In genomic region chr7:44385720-44386119, GRCm38 (mm10) we compare ENCODE assay signal across 8 mouse cellular contexts. TPM values are rescaled to one million over a fixed set of nuclear protein-coding genes. Genes with fewer than 3 reads are reported as not detected.
DNase-seq lines count a peak whose midpoint lies in the region; ATAC-seq and TF ChIP-seq lines count a peak whose summit lies in the region.

1700008O03Rik (minus strand) TSS chr7:44385820.

- H3K27me3 ChIP-seq in spleen, adult 2 months (ENCODE audit: control insufficient read depth, insufficient read depth, low read length), result peaks cover 5% of the 10 kb centered on the region; the same call in 1 of the 2 replicates
- H3K27me3 ChIP-seq in liver, embryonic 11.5 days (replicated peaks; ENCODE audit: control insufficient read depth, insufficient read depth, low read length), result peaks cover 54% of the 10 kb centered on the region

- no peaks in the 10 kb centered on the region for H3K9me3 ChIP-seq in liver, embryonic 11.5 days (ENCODE audit: control insufficient read depth, low read length)

- H3K36me3 ChIP-seq in spleen, adult 2 months (ENCODE audit: control insufficient read depth, insufficient read depth, low read length), result no peaks in the 10 kb centered on the region
- no peaks in the 10 kb centered on the region for H3K36me3 ChIP-seq in liver, embryonic 11.5 days (ENCODE audit: control insufficient read depth, insufficient read depth, low read length)

- H3K9ac ChIP-seq in liver, embryonic 11.5 days (ENCODE audit: low read depth, low read length), result 0 out of 2 replicates have a peak within 1 kb of the TSS, but pooled peaks have one; percentile 8

- no peak for DNase-seq in gastrocnemius, adult 2 months
- DNase-seq in gastrocnemius, postnatal 10 days, result no peak
- no peak for DNase-seq in spleen, adult 2 months (ENCODE audit: low read depth in 1 of 2, low spot score in 2 of 2)
- DNase-seq in spleen, adult 12 weeks (ENCODE audit: low spot score), result no peak
- DNase-seq in liver, embryonic 11.5 days (ENCODE audit: low spot score), result no peak
- no peak for DNase-seq in natural killer cell, adult 2 months (ENCODE audit: low spot score in 2 of 2)
- no peak for DNase-seq in left cerebral cortex, postnatal 25 days (ENCODE audit: low spot score in 2 of 2)
- no peak for DNase-seq in Muller cell, postnatal 12 days (ENCODE audit: inconsistent ontology term)

- TF ChIP-seq CTCF in gastrocnemius, adult 2 months (IDR thresholded peaks at IDR 0.05), result no peak
- TF ChIP-seq CTCF in spleen, adult 2 months (IDR thresholded peaks at IDR 0.05; ENCODE audit: extremely low read depth, insufficient read depth, insufficient read length, insufficient replicate concordance), result no peak

- peak within 1 kb of the TSS; percentile 84 for H3K4me2 ChIP-seq in liver, embryonic 11.5 days

- no peak for TF ChIP-seq POLR2A in spleen, adult 2 months (IDR thresholded peaks at IDR 0.05; ENCODE audit: low read depth, low read length)

- H3K4me1 ChIP-seq in spleen, adult 2 months (ENCODE audit: control insufficient read depth, insufficient read depth, insufficient read length), result peaks cover 2% of the 10 kb centered on the region; the same call in 1 of the 2 replicates
- no peaks in the 10 kb centered on the region for H3K4me1 ChIP-seq in liver, embryonic 11.5 days (replicated peaks; ENCODE audit: control insufficient read depth, insufficient read depth, low read length)

- ATAC-seq in liver, embryonic 11.5 days (replicated peaks; ENCODE audit: low FRiP score), result no peak

- peak within 1 kb of the TSS; percentile 87 for H3K4me3 ChIP-seq in gastrocnemius, adult 2 months
- peak within 1 kb of the TSS; percentile 27; the same call in 1 of the 2 replicates for H3K4me3 ChIP-seq in spleen, adult 2 months (ENCODE audit: extremely low read depth, insufficient read depth, insufficient read length)
- H3K4me3 ChIP-seq in liver, embryonic 11.5 days (ENCODE audit: low read depth, low read length), result peak within 1 kb of the TSS; percentile 50

- H3K27ac ChIP-seq in gastrocnemius, adult 2 months, result peak within 1 kb of the TSS; percentile 62
- H3K27ac ChIP-seq in spleen, adult 2 months (ENCODE audit: insufficient read depth, low read length), result no peak within 1 kb of the TSS
- no peak within 1 kb of the TSS for H3K27ac ChIP-seq in liver, embryonic 11.5 days (ENCODE audit: low read depth, low read length)

- 85% methylated on average over 12 of the region's 12 CpGs for WGBS in spleen, adult 2 months
- WGBS in liver, embryonic 11.5 days, result 68% methylated on average over 12 of the region's 12 CpGs

- intact Hi-C loops in gastrocnemius, adult 2 months (cut with DNase I), result no loop called here
- intact Hi-C loops in left cerebral cortex, postnatal 25 days (cut with DNase I), result loop anchor here (10.0 kb wide), 1 partner anchor 259 kb away; no protein-coding TSS in a partner anchor

RNA-seq across cellular contexts. Expression of gene 1700008O03Rik, which starts in this region (rescaled TPM):
- not detected for total RNA-seq in gastrocnemius, adult 2 months (2021)
- not detected for total RNA-seq in gastrocnemius, postnatal 10 days (2021)
- polyA plus RNA-seq in spleen, adult 2 months (2012; rRNA removed), result 0.40 and 0.68 TPM in 2 replicates
- 0.83 and 0.93 TPM in 2 replicates for polyA plus RNA-seq in liver, embryonic 11.5 days (2014; fragmentation: Nextera tagmentation; extraction: Ambion mirVana)
- total RNA-seq in left cerebral cortex, postnatal 25 days (2021), result 1 to 10 TPM; 1.9 to 2.2 TPM

Comparison
In these comparisons a context has a peak if more than half of its experiments do, and no peak if none do; other contexts are left out.
1. H3K4me3 ChIP-seq: peak in every context shown above with its lines; median percentile 87 in gastrocnemius, adult 2 months; 50 in liver, embryonic 11.5 days; 27 in spleen, adult 2 months.